Mouse (Mus musculus) ES-Bruce4 (cell line): ENCODE results near the gene Cd164. TPM values are rescaled to one million over a fixed set of nuclear protein-coding genes. Genes with fewer than 3 reads are reported as not detected.

Source experiments
- H3K27ac ChIP-seq: 2 replicates; pipeline ENCODE4 v1.5.1; 2012; ENCODE audit warnings: low read length, inconsistent platforms; ENCODE audit not compliant: insufficient read depth
- H3K27me3 ChIP-seq: 2 replicates; pipeline ENCODE4 v1.6.1; 2012; ENCODE audit warnings: mild to moderate bottlenecking, low read length, inconsistent platforms; ENCODE audit not compliant: control insufficient read depth, poor library complexity, insufficient read depth, severe bottlenecking
- H3K36me3 ChIP-seq: 2 replicates; pipeline ENCODE4 v1.6.1; 2012; ENCODE audit warnings: inconsistent platforms, mild to moderate bottlenecking, low read length, moderate library complexity; ENCODE audit not compliant: control insufficient read depth, poor library complexity, insufficient read depth, severe bottlenecking
- H3K4me1 ChIP-seq: one replicate; pipeline ENCODE4 v1.8.1; 2011; ENCODE audit warnings: low read length; ENCODE audit not compliant: control insufficient read depth, insufficient read depth
- H3K4me3 ChIP-seq: 2 replicates; pipeline ENCODE4 v1.5.1; 2011; ENCODE audit warnings: low read depth, mild to moderate bottlenecking, low read length
- H3K9ac ChIP-seq: 2 replicates; pipeline ENCODE4 v1.6.1; 2012; ENCODE audit warnings: low read depth, mild to moderate bottlenecking, inconsistent platforms; ENCODE audit not compliant: poor library complexity, severe bottlenecking
- H3K9me3 ChIP-seq: replicated peaks from 2 replicates; pipeline ENCODE4 v1.6.1; 2012; ENCODE audit warnings: mild to moderate bottlenecking, low read length, inconsistent platforms; ENCODE audit not compliant: control insufficient read depth, poor library complexity, insufficient read depth, severe bottlenecking
- CTCF ChIP-seq: IDR thresholded peaks from one replicate; pipeline ENCODE4 v1.8.1; 2011; ENCODE audit warnings: low read depth, low read length
- EP300 ChIP-seq: IDR thresholded peaks from 2 replicates; pipeline ENCODE4 v1.6.1; 2011; ENCODE audit warnings: low read depth, low read length; ENCODE audit not compliant: insufficient read depth
- POLR2A ChIP-seq: IDR thresholded peaks from one replicate; pipeline ENCODE4 v1.8.1; 2011; ENCODE audit warnings: low read length; ENCODE audit not compliant: insufficient read depth
- polyA plus RNA-seq: library from polyadenylated mRNA; stranded (reverse); fragments of >200 nt; gene quantifications from 2 replicates; pipeline ENCODE4 v1.2.4, GENCODE M21; 2011; ENCODE audit warnings: low read depth; ENCODE audit not compliant: missing spikeins, insufficient read depth, insufficient read length

The Cd164 gene
- polyA plus RNA-seq, 1 experiment = 315 TPM

GRCm38 (mm10) chr10:41482446-41482845, 36.8 kb upstream of the Cd164 start:
- no peaks in the 10 kb centered on the region for H3K4me1 ChIP-seq
- TF ChIP-seq EP300 (no peak), CTCF (no peak), POLR2A (no peak)
- no peak overlapping the region for H3K9ac ChIP-seq
- no peaks in the 10 kb centered on the region for H3K9me3 ChIP-seq
- H3K4me3 ChIP-seq = no peak overlapping the region
- H3K36me3 ChIP-seq = no peaks in the 10 kb centered on the region
- H3K27me3 ChIP-seq = no peaks in the 10 kb centered on the region
- H3K27ac ChIP-seq = no peak overlapping the region

- TF ChIP-seq CTCF (no peak), EP300 (no peak), POLR2A (no peak)
- Histone ChIP-seq H3K27me3 (no peaks in the 10 kb centered on the region), H3K36me3 (no peaks in the 10 kb centered on the region), H3K4me3 (no peak overlapping the region), H3K9me3 (no peaks in the 10 kb centered on the region), H3K9ac (no peak overlapping the region), H3K4me1 (no peaks in the 10 kb centered on the region), H3K27ac (no peak overlapping the region)
Measured at GRCm38 (mm10) chr10:41485778-41486177, 33.4 kb upstream of the Cd164 start.

- no peaks in the 10 kb centered on the region for H3K4me1 ChIP-seq
- no peaks in the 10 kb centered on the region for H3K27me3 ChIP-seq
- TF ChIP-seq EP300 (no peak), CTCF (no peak)
- H3K4me3 ChIP-seq = no peak overlapping the region
- H3K27ac ChIP-seq = no peak overlapping the region
- H3K36me3 ChIP-seq = no peaks in the 10 kb centered on the region
- no peak overlapping the region for H3K9ac ChIP-seq
- H3K9me3 ChIP-seq = no peaks in the 10 kb centered on the region
Measured at GRCm38 (mm10) chr10:41486506-41487170, 32.6 kb upstream of the Cd164 start.

GRCm38 (mm10) chr10:41488877-41489276, 30.3 kb upstream of the Cd164 start:
- H3K4me3 ChIP-seq = peak overlapping the region; percentile 80; the same call in 1 of the 2 replicates
- H3K9me3 ChIP-seq = no peaks in the 10 kb centered on the region
- TF ChIP-seq CTCF (no peak), EP300 (no peak), POLR2A (no peak)
- H3K27me3 ChIP-seq = no peaks in the 10 kb centered on the region
- H3K4me1 ChIP-seq = no peaks in the 10 kb centered on the region
- no peaks in the 10 kb centered on the region for H3K36me3 ChIP-seq
- H3K9ac ChIP-seq = peak overlapping the region; percentile 80; the same call in 1 of the 2 replicates
- no peak overlapping the region for H3K27ac ChIP-seq

GRCm38 (mm10) chr10:41489294-41489693, 29.9 kb upstream of the Cd164 start:
- Histone ChIP-seq H3K4me3 (peak overlapping the region; percentile 80), H3K27me3 (no peaks in the 10 kb centered on the region), H3K27ac (no peak overlapping the region), H3K9ac (peak overlapping the region; percentile 80), H3K9me3 (no peaks in the 10 kb centered on the region), H3K4me1 (no peaks in the 10 kb centered on the region), H3K36me3 (no peaks in the 10 kb centered on the region)
- TF ChIP-seq CTCF = no peak
- TF ChIP-seq POLR2A = no peak
- TF ChIP-seq EP300 = no peak

- H3K36me3 ChIP-seq = no peaks in the 10 kb centered on the region
- no peaks in the 10 kb centered on the region for H3K9me3 ChIP-seq
- no peak within 1 kb of the TSS for H3K27ac ChIP-seq
- H3K9ac ChIP-seq = peak within 1 kb of the TSS; percentile 80
- no peaks in the 10 kb centered on the region for H3K4me1 ChIP-seq
- no peak for TF ChIP-seq EP300
- no peak for TF ChIP-seq POLR2A
- no peak for TF ChIP-seq CTCF
- H3K27me3 ChIP-seq = no peaks in the 10 kb centered on the region
- H3K4me3 ChIP-seq = peak within 1 kb of the TSS; percentile 81
Measured at GRCm38 (mm10) chr10:41489708-41490517, 29.3 kb upstream of the Cd164 start, which contains the start of the genes Smpd2 and Ppil6. TSS of gene Smpd2 (minus strand) at chr10:41490369. TSS of gene Ppil6 (plus strand) at chr10:41490439.
